Mouse (Mus musculus) retina, postnatal 1 day (tissue): ENCODE data around the gene Gm10203.
A peak's percentile ranks its signal among the peaks of the same experiment; 100 is the strongest.
"Not testable (repeated sequence)": the region's sequence is repeated elsewhere in the genome, so short reads cannot be mapped to it uniquely, and the experiment has no call there.

ENCODE experiments used
- DNase-seq: peaks from one replicate; pipeline ENCODE4 v3.0.0-alpha.2; 2012

Gene Gm10203

GRCm38 (mm10) chr6:149135631-149136030, 5.7 kb downstream of the Gm10203 start:
- no peak for DNase-seq

- DNase-seq = no peak
These were observed 8.0 kb downstream of the Gm10203 start for GRCm38 (mm10) chr6:149137936-149138335.

GRCm38 (mm10) chr6:149139011-149139410, 9.0 kb downstream of the Gm10203 start:
- no peak for DNase-seq

GRCm38 (mm10) chr6:149139471-149139870, 9.5 kb downstream of the Gm10203 start, which contains the start of gene Etfbkmt:
Etfbkmt (plus strand) TSS chr6:149139849.
- no peak for DNase-seq

- peak; percentile 86 for DNase-seq
These were observed 11.6 kb downstream of the Gm10203 start for GRCm38 (mm10) chr6:149141393-149142173.

- DNase-seq = no peak
These were observed 15.2 kb downstream of the Gm10203 start for GRCm38 (mm10) chr6:149145143-149145542.

- no peak for DNase-seq
These were observed 18.7 kb downstream of the Gm10203 start for GRCm38 (mm10) chr6:149148436-149149229.

GRCm38 (mm10) chr6:149152119-149152518, 22.1 kb downstream of the Gm10203 start:
- no peak for DNase-seq

GRCm38 (mm10) chr6:149153473-149154115, 23.6 kb downstream of the Gm10203 start:
- DNase-seq = no peak

GRCm38 (mm10) chr6:149154116-149155030, 24.4 kb downstream of the Gm10203 start:
- no peak for DNase-seq

- DNase-seq = no peak
These were observed 25.3 kb downstream of the Gm10203 start for GRCm38 (mm10) chr6:149155031-149155841.

GRCm38 (mm10) chr6:149167038-149167437, 37.1 kb downstream of the Gm10203 start:
- DNase-seq = not testable (repeated sequence)

GRCm38 (mm10) chr6:149167672-149168071, 37.7 kb downstream of the Gm10203 start:
- no peak for DNase-seq

- DNase-seq = no peak
These were observed 38.5 kb downstream of the Gm10203 start for GRCm38 (mm10) chr6:149168436-149168835.

GRCm38 (mm10) chr6:149169965-149170364, 40.0 kb downstream of the Gm10203 start:
- DNase-seq = not testable (repeated sequence)

GRCm38 (mm10) chr6:149173831-149174625, 44.1 kb downstream of the Gm10203 start:
- no peak for DNase-seq

- DNase-seq = no peak
These were observed 45.1 kb downstream of the Gm10203 start for GRCm38 (mm10) chr6:149174932-149175570.

- no peak for DNase-seq
These were observed 49.1 kb downstream of the Gm10203 start for GRCm38 (mm10) chr6:149179064-149179463.
